Mouse (Mus musculus) neural tube, embryonic 12.5 days (tissue): ENCODE data around the gene Stk32c. TPM values are rescaled to one million over a fixed set of nuclear protein-coding genes. Genes with fewer than 3 reads are reported as not detected.

ENCODE experiments used
- ATAC-seq: fragments of 200-750 bp; cut with Nextera tagmentation; 2 replicates; pipeline ENCODE4 v1.8.0; 2017; ENCODE audit warnings: low read depth, mild to moderate bottlenecking, moderate TSS enrichment, moderate library complexity; ENCODE audit not compliant: low FRiP score
- H3K27ac ChIP-seq: fragments of 300-500 bp; sonication (generic); 2 replicates; pipeline ENCODE4 v1.5.1; 2016
- H3K27me3 ChIP-seq: fragments of 300-500 bp; sonication (generic); replicated peaks from 2 replicates; pipeline ENCODE4 v1.6.1; 2016; ENCODE audit warnings: mild to moderate bottlenecking
- H3K36me3 ChIP-seq: fragments of 300-500 bp; sonication (generic); 2 replicates; pipeline ENCODE4 v1.6.1; 2016; ENCODE audit warnings: mild to moderate bottlenecking
- H3K4me1 ChIP-seq: fragments of 300-500 bp; sonication (generic); 2 replicates; pipeline ENCODE4 v1.6.1; 2016
- H3K4me2 ChIP-seq: fragments of 300-500 bp; sonication (generic); replicated peaks from 2 replicates; pipeline ENCODE4 v1.6.1; 2016; ENCODE audit warnings: mild to moderate bottlenecking
- H3K4me3 ChIP-seq: fragments of 300-500 bp; sonication (generic); 2 replicates; pipeline ENCODE4 v1.5.1; 2016
- H3K9ac ChIP-seq: fragments of 300-500 bp; sonication (generic); 2 replicates; pipeline ENCODE4 v1.6.1; 2016; ENCODE audit warnings: mild to moderate bottlenecking
- H3K9me3 ChIP-seq: fragments of 300-500 bp; sonication (generic); 2 replicates; pipeline ENCODE4 v1.6.1; 2016; ENCODE audit warnings: mild to moderate bottlenecking
- WGBS: fragments of 180-500 bp; shearing (Covaris S2); methylation state at CpG from one replicate; pipeline ENCODE4 v1.1.7; 2016; 5-methylcytosine and 5-hydroxymethylcytosine counted together
- polyA plus RNA-seq: library from polyadenylated mRNA; unstranded; fragments of >200 nt; fragmentation: Nextera tagmentation; extraction: Ambion mirVana; gene quantifications from 2 replicates; pipeline ENCODE4 v1.2.1, GENCODE M21; 2016

Stk32c gene
- polyA plus RNA-seq, 1 experiment from 2014 or later, result 2.0 TPM

DNA sequence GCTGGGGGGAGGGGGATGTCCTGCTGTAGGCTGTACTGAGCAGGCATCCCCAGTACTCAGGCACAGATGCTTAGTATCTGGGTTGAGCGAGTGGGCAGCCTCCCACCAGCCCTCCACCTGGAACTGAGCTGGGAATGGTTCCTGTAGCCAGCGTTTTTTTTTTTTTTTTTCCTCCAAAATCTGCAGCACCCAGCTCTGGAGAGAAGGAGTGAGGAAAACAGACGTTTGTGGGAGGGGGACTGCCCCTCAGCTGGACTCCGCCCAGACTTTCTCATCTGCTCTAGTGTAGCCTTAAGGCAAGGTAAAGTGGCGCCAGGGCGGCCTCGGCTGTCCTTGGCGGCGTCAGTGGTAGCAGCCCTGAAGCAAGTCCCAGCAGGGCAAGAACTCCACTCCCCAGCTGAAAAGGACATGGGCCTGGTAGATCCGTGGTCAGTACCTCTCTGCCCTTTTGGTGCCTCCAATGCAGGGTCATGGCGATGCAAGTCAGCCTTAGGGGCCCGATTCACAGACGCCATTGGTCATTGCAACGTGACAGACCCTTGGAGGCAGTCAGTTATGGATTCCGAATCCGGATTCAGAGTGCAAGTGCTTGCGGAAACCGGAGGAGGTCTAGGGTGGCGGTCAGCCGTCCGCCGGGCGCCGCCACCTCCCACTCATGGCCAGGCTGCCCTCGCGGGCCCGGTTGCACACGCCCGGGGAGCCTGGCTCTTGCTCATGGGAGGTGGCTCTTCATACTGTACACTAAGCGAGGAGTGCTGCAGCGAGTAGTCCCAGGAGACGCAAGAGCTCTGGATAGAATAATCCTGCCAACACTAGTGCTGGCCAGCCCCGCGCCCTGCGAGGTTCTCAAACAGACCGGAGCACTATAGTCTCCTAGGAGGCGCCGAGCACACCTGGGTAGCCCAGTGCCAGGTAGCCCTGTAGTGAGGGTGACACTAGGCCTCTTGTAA, 34.1 kb upstream of the Stk32c start:
- peaks cover 34% of the 10 kb centered on the region for H3K4me1 ChIP-seq
- H3K9me3 ChIP-seq, result no peaks in the 10 kb centered on the region
- WGBS, result 3% methylated on average over 38 of the region's 38 CpGs

DNA sequence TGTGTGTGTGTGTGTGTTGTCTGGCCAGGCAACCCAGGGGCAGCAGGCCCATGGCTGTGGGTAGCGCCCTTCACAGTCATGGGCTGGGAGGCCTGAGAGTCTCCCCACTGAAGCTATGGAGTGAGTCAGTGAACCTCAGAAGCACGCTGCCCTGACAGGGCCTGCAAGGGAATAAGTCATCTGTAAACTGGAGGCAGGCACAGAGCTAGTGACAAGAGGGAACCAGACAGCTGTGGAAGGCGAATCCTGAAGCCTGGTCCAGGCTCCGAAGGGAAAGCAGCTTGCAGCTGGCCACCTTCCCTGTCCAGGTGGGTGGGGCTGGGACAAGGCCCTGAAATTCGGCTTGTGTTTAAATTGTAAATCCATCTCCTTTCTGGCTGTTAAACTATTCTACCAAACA, 33.0 kb upstream of the Stk32c start:
- H3K27ac ChIP-seq, result no peak overlapping the region
- no peak overlapping the region for H3K9ac ChIP-seq
- H3K4me1 ChIP-seq, result peaks cover 28% of the 10 kb centered on the region
- peaks cover 41% of the 10 kb centered on the region for H3K27me3 ChIP-seq
- ATAC-seq, result no peak
- 81% methylated on average over 5 of the region's 5 CpGs for WGBS
- no peaks in the 10 kb centered on the region for H3K36me3 ChIP-seq
- no peak overlapping the region for H3K4me2 ChIP-seq
- no peaks in the 10 kb centered on the region for H3K9me3 ChIP-seq
- no peak overlapping the region for H3K4me3 ChIP-seq

More for the DNA sequence above, 34.1 kb upstream of the Stk32c start:
- Histone ChIP-seq H3K4me3 (peak overlapping the region; percentile 58), H3K4me2 (peak overlapping the region; percentile 95), H3K36me3 (no peaks in the 10 kb centered on the region), H3K27ac (no peak overlapping the region), H3K9ac (peak overlapping the region; percentile 85), H3K27me3 (peaks cover 41% of the 10 kb centered on the region)
- peak; percentile 41; the same call in 1 of the 2 replicates for ATAC-seq

DNA sequence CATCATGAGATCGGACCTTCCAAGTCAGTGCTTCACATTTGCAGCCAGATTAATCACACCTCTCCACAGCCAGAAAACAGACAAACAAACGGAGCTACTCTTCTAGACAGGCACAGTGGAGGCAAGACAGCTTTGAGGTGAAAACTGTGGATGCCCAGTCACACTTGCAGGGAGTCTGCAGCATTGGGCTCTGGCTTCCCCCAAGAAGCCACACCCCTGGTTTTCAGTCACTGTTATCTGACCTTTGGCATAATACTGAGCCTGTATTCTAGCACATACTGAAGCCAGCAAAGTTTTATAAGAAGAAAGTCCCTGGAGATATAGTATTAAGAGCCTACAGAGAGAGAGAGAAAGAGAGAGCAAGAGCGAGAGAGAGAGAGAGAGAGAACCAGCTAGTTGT, 26.3 kb upstream of the Stk32c start:
- no peak overlapping the region for H3K9ac ChIP-seq
- WGBS, result 81% methylated on average over 3 of the region's 3 CpGs
- no peak for ATAC-seq
- H3K36me3 ChIP-seq, result no peaks in the 10 kb centered on the region
- peaks cover 3% of the 10 kb centered on the region; the same call in 1 of the 2 replicates for H3K4me1 ChIP-seq
- H3K4me3 ChIP-seq, result no peak overlapping the region
- H3K27ac ChIP-seq, result no peak overlapping the region
- peaks cover 4% of the 10 kb centered on the region; the same call in 1 of the 2 replicates for H3K27me3 ChIP-seq
- H3K4me2 ChIP-seq, result no peak overlapping the region
- no peaks in the 10 kb centered on the region for H3K9me3 ChIP-seq

DNA sequence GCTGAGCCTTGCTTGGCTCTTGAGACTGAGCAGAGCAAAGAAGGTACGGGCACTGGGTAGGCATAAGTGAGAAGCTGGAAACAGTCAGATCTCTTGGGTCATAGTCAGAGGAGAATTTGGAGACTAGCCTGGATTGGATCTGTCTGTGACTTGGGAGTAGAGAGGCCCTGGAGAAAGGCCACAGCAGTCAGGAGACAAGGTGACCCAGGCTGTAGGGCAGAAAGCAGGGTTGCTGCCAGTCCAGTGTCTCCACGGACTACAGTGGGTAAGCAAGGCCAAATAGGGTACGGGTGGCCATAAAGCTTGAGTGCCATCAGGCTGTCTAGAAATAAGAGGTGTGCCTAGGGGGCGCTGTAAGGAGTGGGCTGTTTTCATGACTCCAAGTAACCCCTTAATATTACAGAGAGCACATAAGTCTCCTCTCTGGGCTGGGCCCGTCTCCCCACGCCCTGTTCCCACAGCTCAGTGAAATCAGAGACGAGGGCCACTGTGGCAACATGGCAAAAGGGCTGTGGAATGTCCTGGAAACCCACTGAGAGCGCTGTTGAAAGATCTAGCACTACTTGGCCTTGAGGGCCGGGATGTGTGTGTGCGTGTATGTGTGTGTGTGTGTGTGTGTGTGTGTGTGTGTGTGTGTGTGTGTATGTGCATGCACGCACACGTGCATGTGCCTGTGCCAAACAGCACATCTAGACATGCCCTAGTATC, 22.7 kb upstream of the Stk32c start:
- Histone ChIP-seq H3K9ac (no peak overlapping the region), H3K36me3 (no peaks in the 10 kb centered on the region), H3K27me3 (peaks cover 4% of the 10 kb centered on the region; the same call in 1 of the 2 replicates), H3K4me2 (no peak overlapping the region), H3K27ac (no peak overlapping the region), H3K4me1 (peaks cover 11% of the 10 kb centered on the region), H3K4me3 (no peak overlapping the region), H3K9me3 (no peaks in the 10 kb centered on the region)
- WGBS, result 80% methylated on average over 12 of the region's 12 CpGs
- ATAC-seq, result no peak

DNA sequence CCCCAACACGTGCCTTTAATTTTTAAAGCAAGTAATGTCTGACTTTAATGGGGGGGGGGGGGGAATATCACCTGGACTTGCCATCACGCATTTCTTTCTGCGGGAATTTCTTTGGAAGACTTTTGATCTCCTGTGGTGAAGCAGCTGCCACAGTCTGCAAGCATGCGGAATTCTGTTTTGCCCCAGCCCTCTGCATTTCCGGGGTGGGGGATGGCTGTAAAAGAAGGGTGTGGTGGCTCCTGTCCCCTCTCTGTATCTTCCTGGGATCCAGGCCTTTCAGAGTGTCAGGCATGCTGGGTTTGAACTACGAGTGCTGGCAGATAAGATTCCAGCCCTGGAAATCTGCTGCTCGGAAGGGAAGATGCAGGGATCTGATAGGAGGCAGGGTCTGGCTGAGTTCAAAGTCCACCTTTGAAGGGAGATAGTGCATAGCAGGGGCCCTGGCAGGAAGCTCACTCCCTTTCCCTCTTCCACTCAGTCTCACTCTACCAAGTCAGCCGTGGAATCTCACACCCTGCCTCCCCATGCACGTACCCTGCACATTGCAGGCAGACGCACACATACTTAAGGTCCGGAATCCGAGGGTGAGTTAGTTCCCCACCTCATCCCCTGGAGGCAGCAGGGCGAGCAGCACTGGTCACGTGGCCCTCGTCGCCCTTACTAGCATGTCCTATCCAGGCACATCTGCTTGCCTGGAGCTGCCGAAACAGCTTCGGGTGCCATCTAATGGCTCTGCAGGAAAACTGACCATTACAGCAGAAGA, 21.5 kb upstream of the Stk32c start:
- Histone ChIP-seq H3K9me3 (no peaks in the 10 kb centered on the region), H3K9ac (no peak overlapping the region), H3K4me2 (peak overlapping the region; percentile 38), H3K4me3 (no peak overlapping the region), H3K27ac (no peak overlapping the region), H3K27me3 (peaks cover 4% of the 10 kb centered on the region; the same call in 1 of the 2 replicates), H3K36me3 (no peaks in the 10 kb centered on the region), H3K4me1 (peaks cover 11% of the 10 kb centered on the region)
- ATAC-seq, result peak; percentile 64; the same call in 1 of the 2 replicates
- WGBS, result 7% methylated on average over 18 of the region's 18 CpGs

DNA sequence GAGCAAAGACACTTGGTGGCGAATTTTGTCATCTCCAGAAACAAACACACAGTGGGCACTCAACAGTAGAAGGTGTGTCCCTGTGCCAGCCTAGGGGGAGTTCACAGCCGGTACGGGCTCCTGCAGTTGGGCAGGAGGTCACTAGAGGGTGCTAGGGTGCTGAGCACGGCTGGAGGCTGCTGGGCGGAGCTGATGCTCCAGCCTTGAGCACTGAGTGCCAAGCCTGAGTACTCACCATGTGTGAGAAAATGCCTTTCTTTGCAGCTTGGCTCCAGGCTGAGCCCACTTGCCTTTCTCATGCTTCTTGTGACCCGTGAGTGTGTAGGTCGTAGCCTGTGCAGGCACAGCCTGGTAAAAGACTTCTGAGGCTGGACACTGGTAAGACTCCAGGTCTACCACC, 20.6 kb upstream of the Stk32c start:
- Histone ChIP-seq H3K27me3 (peaks cover 4% of the 10 kb centered on the region; the same call in 1 of the 2 replicates), H3K36me3 (no peaks in the 10 kb centered on the region), H3K4me3 (no peak overlapping the region), H3K4me2 (no peak overlapping the region), H3K27ac (no peak overlapping the region), H3K9me3 (no peaks in the 10 kb centered on the region), H3K4me1 (peaks cover 11% of the 10 kb centered on the region), H3K9ac (no peak overlapping the region)
- WGBS, result 2% methylated on average over 7 of the region's 7 CpGs
- ATAC-seq, result peak; percentile 78

DNA sequence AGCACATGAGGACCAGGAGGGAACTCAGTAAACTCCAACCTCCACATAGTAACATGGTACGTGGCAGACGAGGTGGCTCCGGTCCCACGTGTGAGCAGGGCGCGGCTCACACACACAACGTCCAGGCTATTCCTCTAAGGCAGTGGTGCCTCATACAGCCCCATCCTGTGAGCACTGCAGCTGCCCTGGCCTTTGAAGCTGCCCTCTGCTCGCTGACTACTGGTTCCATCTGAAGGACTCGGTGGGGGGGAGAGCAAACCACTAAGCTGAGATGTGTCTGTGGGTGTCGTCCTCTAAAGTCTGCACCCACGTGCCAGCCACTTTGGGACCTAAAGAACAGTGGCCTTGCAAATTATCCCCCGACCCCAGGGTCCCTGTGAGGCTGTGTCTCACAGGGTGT, 17.1 kb upstream of the Stk32c start:
- no peaks in the 10 kb centered on the region for H3K27me3 ChIP-seq
- WGBS, result 74% methylated on average over 12 of the region's 12 CpGs
- no peak overlapping the region for H3K9ac ChIP-seq

DNA sequence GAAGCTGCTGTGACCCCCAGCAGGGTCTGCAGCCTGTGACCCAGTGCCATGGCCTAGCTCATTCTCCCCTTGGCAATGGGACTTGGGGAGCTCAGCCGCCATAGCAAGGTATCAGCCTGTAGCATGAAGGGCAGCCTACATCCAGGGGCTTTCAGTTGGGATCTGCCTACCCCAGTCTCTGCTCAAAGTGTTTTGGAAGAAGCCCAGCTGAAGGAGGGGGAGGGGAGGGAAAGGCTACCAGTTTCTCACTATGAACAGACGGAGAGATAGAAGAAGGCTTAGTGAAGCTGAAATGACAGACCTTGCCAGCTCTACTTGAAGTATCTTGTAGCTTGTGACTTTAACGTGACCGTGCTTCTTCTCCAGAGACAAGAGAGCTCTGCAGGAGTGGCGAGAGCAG, 16.7 kb upstream of the Stk32c start:
- ATAC-seq, result no peak

More for the DNA sequence above, 17.1 kb upstream of the Stk32c start:
- H3K36me3 ChIP-seq, result no peaks in the 10 kb centered on the region
- no peak overlapping the region for H3K27ac ChIP-seq
- ATAC-seq, result no peak
- H3K4me2 ChIP-seq, result no peak overlapping the region
- no peak overlapping the region for H3K4me3 ChIP-seq
- no peaks in the 10 kb centered on the region for H3K9me3 ChIP-seq
- peaks cover 11% of the 10 kb centered on the region for H3K4me1 ChIP-seq

DNA sequence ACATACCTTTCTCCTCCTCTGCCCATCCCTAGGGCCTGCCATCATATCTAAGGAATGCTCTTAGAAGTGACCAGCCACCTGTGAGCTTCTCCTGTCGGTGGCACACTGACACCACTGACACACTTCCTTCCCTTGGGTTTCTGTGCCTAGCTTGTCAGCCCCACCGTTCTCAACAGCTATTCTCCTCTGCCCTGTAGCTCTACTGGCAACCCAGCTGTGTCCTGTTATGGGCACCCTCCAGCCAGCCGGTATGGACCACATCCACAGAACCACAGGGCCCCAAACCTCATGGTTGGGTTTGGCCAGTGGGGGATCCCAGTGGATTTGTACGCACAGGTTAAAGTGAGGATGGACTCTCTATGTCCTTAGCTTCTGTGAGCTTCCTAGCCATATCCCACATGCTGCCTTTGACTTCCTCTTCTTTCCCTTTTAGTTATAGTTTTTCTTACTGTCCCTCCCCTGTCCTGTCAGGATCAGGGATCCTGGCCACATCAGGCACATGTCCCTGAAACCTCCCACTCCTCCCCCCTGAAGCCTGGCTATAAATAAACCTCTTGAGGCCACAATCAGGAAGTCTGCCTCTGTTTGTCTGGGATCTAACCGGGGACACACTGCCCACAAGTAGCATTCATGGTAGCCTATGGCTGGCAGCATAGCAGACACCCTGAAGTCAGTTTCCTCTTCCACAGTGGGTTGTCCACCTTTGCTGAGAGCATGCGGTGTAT, 15.5 kb upstream of the Stk32c start:
- Histone ChIP-seq H3K9ac (no peak overlapping the region), H3K27me3 (no peaks in the 10 kb centered on the region), H3K9me3 (no peaks in the 10 kb centered on the region), H3K4me2 (no peak overlapping the region), H3K36me3 (no peaks in the 10 kb centered on the region), H3K4me3 (no peak overlapping the region), H3K27ac (no peak overlapping the region), H3K4me1 (no peaks in the 10 kb centered on the region)
- ATAC-seq, result no peak
- 79% methylated on average over 6 of the region's 6 CpGs for WGBS

More for the DNA sequence above, 16.7 kb upstream of the Stk32c start:
- no peaks in the 10 kb centered on the region for H3K36me3 ChIP-seq
- H3K4me2 ChIP-seq, result no peak overlapping the region
- no peak overlapping the region for H3K27ac ChIP-seq
- no peaks in the 10 kb centered on the region for H3K27me3 ChIP-seq
- H3K4me1 ChIP-seq, result peaks cover 11% of the 10 kb centered on the region
- WGBS, result 83% methylated on average over 5 of the region's 5 CpGs
- no peak overlapping the region for H3K9ac ChIP-seq
- no peak overlapping the region for H3K4me3 ChIP-seq
- no peaks in the 10 kb centered on the region for H3K9me3 ChIP-seq

DNA sequence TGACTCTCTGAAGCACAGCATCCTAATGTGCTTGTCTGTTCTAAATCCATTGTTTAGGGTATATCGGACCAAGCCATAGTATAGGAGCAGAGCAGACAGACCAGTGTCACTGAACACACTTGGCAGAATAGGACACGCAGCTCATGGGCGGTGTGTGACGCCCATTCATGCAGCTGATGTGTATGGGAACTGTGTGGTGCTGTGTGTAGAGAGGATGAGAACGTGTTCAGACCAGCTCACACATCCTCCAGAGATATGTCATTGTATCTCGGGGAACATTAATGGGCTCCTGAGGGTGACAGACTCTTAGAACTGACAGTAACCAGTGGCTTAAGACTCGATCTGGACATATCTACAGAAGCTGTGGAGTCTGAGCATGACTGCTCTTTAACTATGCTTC, 13.3 kb upstream of the Stk32c start:
- H3K27me3 ChIP-seq, result no peaks in the 10 kb centered on the region
- H3K4me2 ChIP-seq, result no peak overlapping the region
- no peaks in the 10 kb centered on the region for H3K36me3 ChIP-seq
- H3K9ac ChIP-seq, result no peak overlapping the region
- H3K4me1 ChIP-seq, result no peaks in the 10 kb centered on the region
- H3K27ac ChIP-seq, result no peak overlapping the region
- ATAC-seq, result no peak
- H3K4me3 ChIP-seq, result no peak overlapping the region
- 89% methylated on average over 7 of the region's 7 CpGs for WGBS
- H3K9me3 ChIP-seq, result no peaks in the 10 kb centered on the region

DNA sequence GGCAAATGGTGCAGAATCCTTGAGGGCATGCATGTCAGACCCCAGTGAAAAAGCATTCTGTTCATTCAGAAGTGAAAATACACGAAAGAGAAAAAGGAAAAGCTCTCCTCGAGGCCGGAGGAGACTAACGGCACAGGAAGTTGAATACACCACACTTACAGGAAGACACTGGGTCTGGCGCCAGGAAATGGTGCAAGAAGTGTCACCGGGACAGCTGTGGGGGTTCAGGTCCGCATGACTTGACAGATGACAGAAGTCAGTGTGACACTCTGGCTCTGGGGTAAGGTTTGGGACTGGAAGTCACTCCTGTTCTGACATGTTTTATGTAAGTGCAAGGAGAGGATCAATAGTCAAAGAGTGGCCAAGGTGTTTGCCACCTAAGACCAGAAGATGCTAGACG, 11.6 kb upstream of the Stk32c start:
- no peak for ATAC-seq
- H3K9ac ChIP-seq, result no peak overlapping the region
- 81% methylated on average over 8 of the region's 8 CpGs for WGBS
- H3K4me1 ChIP-seq, result no peaks in the 10 kb centered on the region
- no peak overlapping the region for H3K4me3 ChIP-seq
- H3K27me3 ChIP-seq, result no peaks in the 10 kb centered on the region
- no peaks in the 10 kb centered on the region for H3K36me3 ChIP-seq
- no peak overlapping the region for H3K4me2 ChIP-seq
- no peak overlapping the region for H3K27ac ChIP-seq
- H3K9me3 ChIP-seq, result no peaks in the 10 kb centered on the region
